Mouse (Mus musculus): ENCODE measurements around the gene Tmem169. TPM values are rescaled to one million over a fixed set of nuclear protein-coding genes. Genes with fewer than 3 reads are reported as not detected.

Tmem169 gene
- polyA plus RNA-seq, 1 experiment from 2014 or later = 5.5 TPM

- H3K4me3 ChIP-seq (replicated peaks) = no peak overlapping the region
- WGBS = 61% methylated on average over 4 of the region's 4 CpGs
- H3K27me3 ChIP-seq = no peaks in the 10 kb centered on the region
- no peak overlapping the region for H3K9ac ChIP-seq (replicated peaks)
- H3K9me3 ChIP-seq = no peaks in the 10 kb centered on the region
- peaks cover 29% of the 10 kb centered on the region for H3K36me3 ChIP-seq
- H3K27ac ChIP-seq = peak overlapping the region; percentile 54; the same call in 1 of the 2 replicates
- peaks cover 27% of the 10 kb centered on the region for H3K4me1 ChIP-seq (replicated peaks)
- ATAC-seq (ENCODE audit: insufficient number of reproducible peaks, insufficient read depth, low FRiP score, low TSS enrichment, low read depth) = no peak
- peak overlapping the region; percentile 33; the same call in 1 of the 2 replicates for H3K4me2 ChIP-seq
Observed at GRCm38 (mm10) chr1:72308919-72309318, 24.8 kb downstream of the Tmem169 start.

GRCm38 (mm10) chr1:72309744-72310424 lies 25.7 kb downstream of the Tmem169 start:
- H3K4me3 ChIP-seq (replicated peaks) = no peak overlapping the region
- no peaks in the 10 kb centered on the region for H3K9me3 ChIP-seq
- WGBS = 31% methylated on average over 6 of the region's 6 CpGs

GRCm38 (mm10) chr1:72312701-72313398 lies 28.7 kb downstream of the Tmem169 start:
- no peak for ATAC-seq (ENCODE audit: insufficient number of reproducible peaks, insufficient read depth, low FRiP score, low TSS enrichment, low read depth)
- Histone ChIP-seq H3K4me1 (replicated peaks) (peaks cover 24% of the 10 kb centered on the region), H3K4me3 (replicated peaks) (no peak overlapping the region), H3K27me3 (no peaks in the 10 kb centered on the region), H3K9ac (replicated peaks) (no peak overlapping the region), H3K4me2 (no peak overlapping the region), H3K9me3 (no peaks in the 10 kb centered on the region), H3K27ac (no peak overlapping the region), H3K36me3 (peaks cover 63% of the 10 kb centered on the region)
- 83% methylated on average over 9 of the region's 9 CpGs for WGBS

More at GRCm38 (mm10) chr1:72309744-72310424, 25.7 kb downstream of the Tmem169 start:
- Histone ChIP-seq H3K27ac (peak overlapping the region; percentile 86), H3K27me3 (no peaks in the 10 kb centered on the region), H3K36me3 (peaks cover 36% of the 10 kb centered on the region), H3K9ac (replicated peaks) (no peak overlapping the region), H3K4me1 (replicated peaks) (peaks cover 27% of the 10 kb centered on the region), H3K4me2 (peak overlapping the region; percentile 17; the same call in 1 of the 2 replicates)
- peak; percentile 66; the same call in 1 of the 2 replicates for ATAC-seq (ENCODE audit: insufficient number of reproducible peaks, insufficient read depth, low FRiP score, low TSS enrichment, low read depth)

- no peak overlapping the region for H3K27ac ChIP-seq
- H3K36me3 ChIP-seq = peaks cover 70% of the 10 kb centered on the region
- no peak for ATAC-seq (ENCODE audit: insufficient number of reproducible peaks, insufficient read depth, low FRiP score, low TSS enrichment, low read depth)
- 82% methylated on average over 5 of the region's 5 CpGs for WGBS
- H3K4me3 ChIP-seq (replicated peaks) = no peak overlapping the region
- peaks cover 20% of the 10 kb centered on the region for H3K4me1 ChIP-seq (replicated peaks)
- no peaks in the 10 kb centered on the region for H3K9me3 ChIP-seq
- H3K27me3 ChIP-seq = no peaks in the 10 kb centered on the region
- no peak overlapping the region for H3K9ac ChIP-seq (replicated peaks)
- H3K4me2 ChIP-seq = no peak overlapping the region
Observed at GRCm38 (mm10) chr1:72313399-72314039, 29.4 kb downstream of the Tmem169 start.

GRCm38 (mm10) chr1:72315447-72315846 lies 31.3 kb downstream of the Tmem169 start:
- WGBS = 88% methylated on average over 4 of the region's 4 CpGs

GRCm38 (mm10) chr1:72316409-72316808 lies 32.2 kb downstream of the Tmem169 start:
- peaks cover 92% of the 10 kb centered on the region for H3K36me3 ChIP-seq
- WGBS = 84% methylated on average over 8 of the region's 8 CpGs
- no peaks in the 10 kb centered on the region for H3K9me3 ChIP-seq
- no peaks in the 10 kb centered on the region for H3K27me3 ChIP-seq
- H3K4me2 ChIP-seq = no peak overlapping the region
- no peak overlapping the region for H3K4me3 ChIP-seq (replicated peaks)
- no peak overlapping the region for H3K9ac ChIP-seq (replicated peaks)
- H3K27ac ChIP-seq = no peak overlapping the region
- no peaks in the 10 kb centered on the region for H3K4me1 ChIP-seq (replicated peaks)
- ATAC-seq (ENCODE audit: insufficient number of reproducible peaks, insufficient read depth, low FRiP score, low TSS enrichment, low read depth) = no peak

More at GRCm38 (mm10) chr1:72315447-72315846, 31.3 kb downstream of the Tmem169 start:
- no peaks in the 10 kb centered on the region for H3K9me3 ChIP-seq
- no peak overlapping the region for H3K4me3 ChIP-seq (replicated peaks)
- H3K9ac ChIP-seq (replicated peaks) = no peak overlapping the region
- no peak overlapping the region for H3K27ac ChIP-seq
- H3K36me3 ChIP-seq = peaks cover 89% of the 10 kb centered on the region
- H3K27me3 ChIP-seq = no peaks in the 10 kb centered on the region
- H3K4me1 ChIP-seq (replicated peaks) = peaks cover 3% of the 10 kb centered on the region
- no peak overlapping the region for H3K4me2 ChIP-seq
- no peak for ATAC-seq (ENCODE audit: insufficient number of reproducible peaks, insufficient read depth, low FRiP score, low TSS enrichment, low read depth)

GRCm38 (mm10) chr1:72316901-72317300 lies 32.7 kb downstream of the Tmem169 start:
- H3K27me3 ChIP-seq = no peaks in the 10 kb centered on the region
- ATAC-seq (ENCODE audit: insufficient number of reproducible peaks, insufficient read depth, low FRiP score, low TSS enrichment, low read depth) = no peak
- H3K9me3 ChIP-seq = no peaks in the 10 kb centered on the region
- no peak overlapping the region for H3K4me2 ChIP-seq
- H3K36me3 ChIP-seq = peaks cover 88% of the 10 kb centered on the region
- H3K4me3 ChIP-seq (replicated peaks) = no peak overlapping the region
- H3K27ac ChIP-seq = no peak overlapping the region
- no peak overlapping the region for H3K9ac ChIP-seq (replicated peaks)
- WGBS = 82% methylated on average over 7 of the region's 7 CpGs
- H3K4me1 ChIP-seq (replicated peaks) = no peaks in the 10 kb centered on the region

- H3K36me3 ChIP-seq = peaks cover 93% of the 10 kb centered on the region
- no peak overlapping the region for H3K4me2 ChIP-seq
- no peak overlapping the region for H3K4me3 ChIP-seq (replicated peaks)
- H3K9ac ChIP-seq (replicated peaks) = no peak overlapping the region
- H3K27ac ChIP-seq = no peak overlapping the region
- no peaks in the 10 kb centered on the region for H3K27me3 ChIP-seq
- no peaks in the 10 kb centered on the region for H3K4me1 ChIP-seq (replicated peaks)
- no peak for ATAC-seq (ENCODE audit: insufficient number of reproducible peaks, insufficient read depth, low FRiP score, low TSS enrichment, low read depth)
- no peaks in the 10 kb centered on the region for H3K9me3 ChIP-seq
- 93% methylated on average over 5 of the region's 5 CpGs for WGBS
Observed at GRCm38 (mm10) chr1:72320759-72321158, 36.6 kb downstream of the Tmem169 start.

- WGBS = 95% methylated on average over 4 of the region's 4 CpGs
- Histone ChIP-seq H3K9ac (replicated peaks) (no peak overlapping the region), H3K27me3 (no peaks in the 10 kb centered on the region), H3K27ac (no peak overlapping the region), H3K4me2 (no peak overlapping the region), H3K9me3 (no peaks in the 10 kb centered on the region), H3K4me3 (replicated peaks) (no peak overlapping the region), H3K36me3 (peaks cover 94% of the 10 kb centered on the region), H3K4me1 (replicated peaks) (no peaks in the 10 kb centered on the region)
- no peak for ATAC-seq (ENCODE audit: insufficient number of reproducible peaks, insufficient read depth, low FRiP score, low TSS enrichment, low read depth)
Observed at GRCm38 (mm10) chr1:72323248-72323647, 39.1 kb downstream of the Tmem169 start.

- Histone ChIP-seq H3K27me3 (no peaks in the 10 kb centered on the region), H3K4me1 (replicated peaks) (no peaks in the 10 kb centered on the region), H3K9me3 (no peaks in the 10 kb centered on the region), H3K9ac (replicated peaks) (no peak overlapping the region), H3K4me2 (no peak overlapping the region), H3K36me3 (peaks cover 93% of the 10 kb centered on the region), H3K27ac (no peak overlapping the region), H3K4me3 (replicated peaks) (no peak overlapping the region)
- no peak for ATAC-seq (ENCODE audit: insufficient number of reproducible peaks, insufficient read depth, low FRiP score, low TSS enrichment, low read depth)
- 93% methylated on average over 11 of the region's 11 CpGs for WGBS
Observed at GRCm38 (mm10) chr1:72326162-72326821, 42.1 kb downstream of the Tmem169 start.

GRCm38 (mm10) chr1:72334807-72335206 lies 50.6 kb downstream of the Tmem169 start:
- H3K36me3 ChIP-seq = peaks cover 87% of the 10 kb centered on the region
- ATAC-seq (ENCODE audit: insufficient number of reproducible peaks, insufficient read depth, low FRiP score, low TSS enrichment, low read depth) = no peak
- no peak overlapping the region for H3K4me3 ChIP-seq (replicated peaks)
- 91% methylated on average over 11 of the region's 11 CpGs for WGBS
- no peak overlapping the region for H3K9ac ChIP-seq (replicated peaks)
- H3K9me3 ChIP-seq = no peaks in the 10 kb centered on the region
- H3K4me1 ChIP-seq (replicated peaks) = no peaks in the 10 kb centered on the region
- H3K27ac ChIP-seq = no peak overlapping the region
- no peaks in the 10 kb centered on the region for H3K27me3 ChIP-seq
- H3K4me2 ChIP-seq = no peak overlapping the region

All from limb, embryonic 12.5 days (tissue).